Mouse (Mus musculus): Measurements from ENCODE around the gene Gpt2. TPM values are rescaled to one million over a fixed set of nuclear protein-coding genes. Genes with fewer than 3 reads are reported as not detected.
A peak's percentile ranks its signal among the peaks of the same experiment; 100 is the strongest.

The Gpt2 gene
- polyA plus RNA-seq, 1 experiment from 2014 or later: 46.2 TPM

DNA sequence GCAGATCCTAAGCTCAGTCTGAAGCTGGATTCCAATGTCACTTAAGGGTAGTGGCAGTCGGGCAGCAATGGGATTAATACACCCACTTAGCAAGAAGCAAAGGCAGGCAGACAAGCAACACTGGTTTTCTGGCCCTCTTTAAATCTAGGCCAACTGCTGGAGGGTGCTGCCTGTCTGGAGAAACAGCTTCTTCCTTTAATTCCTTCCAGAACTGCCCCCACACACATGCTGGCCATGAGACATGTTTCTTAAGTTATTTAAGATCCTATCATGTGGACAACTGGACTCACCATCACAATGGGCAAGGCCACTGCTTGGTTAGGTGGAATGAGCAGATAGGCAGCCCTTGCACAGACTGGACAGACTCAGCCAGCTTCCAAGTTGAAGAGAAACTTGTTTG lies 41.8 kb downstream of the Gpt2 start:
- no peaks in the 10 kb centered on the region for H3K9me3 ChIP-seq
- H3K4me1 ChIP-seq: no peaks in the 10 kb centered on the region
- no peak overlapping the region for H3K4me3 ChIP-seq
- no peak for ATAC-seq (ENCODE audit: low FRiP score, low read depth)
- no peaks in the 10 kb centered on the region for H3K27me3 ChIP-seq (replicated peaks)
- 91% methylated on average over 1 of the region's 1 CpGs for WGBS
- H3K27ac ChIP-seq: no peak overlapping the region
- no peak overlapping the region for H3K4me2 ChIP-seq (replicated peaks)
- no peak overlapping the region for H3K9ac ChIP-seq
- peaks cover 39% of the 10 kb centered on the region for H3K36me3 ChIP-seq

DNA sequence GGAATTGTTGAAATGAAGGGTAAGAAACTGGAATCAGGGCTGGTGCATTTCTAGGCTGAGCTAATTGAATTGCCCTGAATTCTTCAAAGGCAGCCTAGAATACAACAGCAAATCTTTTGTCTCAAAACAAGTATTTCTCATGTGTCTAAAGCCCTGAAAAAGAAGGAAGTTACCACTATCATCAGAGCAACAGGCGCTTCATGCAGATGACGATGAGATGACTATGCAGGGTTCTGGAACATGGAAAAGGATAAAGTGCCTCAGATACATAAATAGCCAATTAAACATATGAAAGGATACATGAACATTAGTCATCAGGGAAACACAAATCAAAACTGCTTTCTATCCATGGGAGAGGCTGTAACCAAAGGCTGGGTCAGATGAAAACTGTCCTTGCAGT lies 44.0 kb downstream of the Gpt2 start:
- 95% methylated on average over 2 of the region's 2 CpGs for WGBS
- H3K4me1 ChIP-seq: no peaks in the 10 kb centered on the region
- no peak overlapping the region for H3K9ac ChIP-seq
- H3K36me3 ChIP-seq: peaks cover 56% of the 10 kb centered on the region
- H3K27ac ChIP-seq: no peak overlapping the region
- no peaks in the 10 kb centered on the region for H3K27me3 ChIP-seq (replicated peaks)
- no peaks in the 10 kb centered on the region for H3K9me3 ChIP-seq
- ATAC-seq (ENCODE audit: low FRiP score, low read depth): no peak
- H3K4me3 ChIP-seq: no peak overlapping the region
- H3K4me2 ChIP-seq (replicated peaks): no peak overlapping the region

DNA sequence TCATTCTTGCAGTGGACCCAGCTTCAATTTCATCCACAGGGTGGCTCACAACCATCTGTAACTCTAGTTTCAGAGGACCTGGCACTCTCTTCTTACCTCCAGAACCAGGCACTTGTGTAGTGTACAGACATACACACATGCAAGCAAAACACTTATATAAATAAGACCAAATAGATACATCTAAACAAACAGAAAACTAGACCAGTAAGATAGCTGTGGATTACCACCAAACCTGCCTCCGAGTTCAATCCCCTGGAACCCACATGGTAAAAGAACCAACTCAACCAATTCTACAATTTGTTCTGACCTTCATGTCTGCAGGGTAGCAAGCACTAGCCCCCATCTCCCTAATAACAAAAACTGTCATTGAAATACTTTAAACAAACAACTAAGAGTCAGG lies 59.6 kb downstream of the Gpt2 start:
- H3K9ac ChIP-seq: no peak overlapping the region
- H3K27ac ChIP-seq: no peak overlapping the region
- H3K36me3 ChIP-seq: peaks cover 37% of the 10 kb centered on the region
- no peak overlapping the region for H3K4me2 ChIP-seq (replicated peaks)
- no peak for ATAC-seq (ENCODE audit: low FRiP score, low read depth)
- no peaks in the 10 kb centered on the region for H3K27me3 ChIP-seq (replicated peaks)
- no peaks in the 10 kb centered on the region for H3K4me1 ChIP-seq
- no peaks in the 10 kb centered on the region for H3K9me3 ChIP-seq
- H3K4me3 ChIP-seq: no peak overlapping the region
- 98% methylated on average over 1 of the region's 1 CpGs for WGBS

DNA sequence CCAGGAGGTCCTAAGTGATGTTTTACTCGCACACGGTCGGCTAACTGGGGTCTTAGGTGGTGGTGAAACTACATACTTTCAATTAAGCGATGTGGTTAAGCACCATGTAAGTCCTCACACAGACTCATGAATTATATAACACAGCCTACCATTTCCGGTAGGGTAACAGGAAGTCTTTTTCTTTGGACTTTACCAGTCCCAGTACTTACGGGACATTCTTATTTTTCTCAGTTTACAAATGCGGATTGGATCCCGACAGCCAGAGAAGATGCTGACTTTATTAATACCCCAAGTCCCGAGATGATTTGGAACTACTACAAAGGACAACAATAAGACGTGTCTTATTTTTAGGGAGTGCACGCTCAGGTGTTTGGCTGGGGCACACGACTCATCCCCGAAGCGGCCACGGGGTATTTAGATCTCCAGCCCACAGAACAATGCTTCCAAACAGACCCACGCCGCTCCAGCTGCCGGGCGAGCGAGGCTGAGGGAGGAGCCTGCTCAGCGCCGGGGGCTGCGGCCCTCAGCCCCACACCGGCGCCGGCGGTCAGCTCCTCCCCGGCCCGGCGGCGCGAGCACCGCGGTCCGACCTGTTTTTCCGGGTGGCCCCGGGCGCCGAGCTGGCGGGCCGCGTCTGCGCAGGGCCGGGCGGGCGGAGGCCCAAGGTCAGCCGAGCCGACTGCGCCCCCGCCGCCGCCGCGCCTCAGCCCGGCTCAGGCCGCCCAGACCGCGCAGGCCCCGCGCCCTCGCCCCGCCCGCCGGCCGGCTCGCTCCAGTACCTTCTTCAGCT lies 62.2 kb downstream of the Gpt2 start:
- under 1% methylated on average over 66 of the region's 66 CpGs for WGBS
- Histone ChIP-seq H3K4me3 (peak overlapping the region; percentile 99), H3K27me3 (replicated peaks) (no peaks in the 10 kb centered on the region), H3K27ac (peak overlapping the region; percentile 86), H3K9ac (peak overlapping the region; percentile 96), H3K4me1 (no peaks in the 10 kb centered on the region), H3K4me2 (replicated peaks) (peak overlapping the region; percentile 76), H3K9me3 (no peaks in the 10 kb centered on the region), H3K36me3 (peaks cover 13% of the 10 kb centered on the region)
- ATAC-seq (ENCODE audit: low FRiP score, low read depth): peak; percentile 85

DNA sequence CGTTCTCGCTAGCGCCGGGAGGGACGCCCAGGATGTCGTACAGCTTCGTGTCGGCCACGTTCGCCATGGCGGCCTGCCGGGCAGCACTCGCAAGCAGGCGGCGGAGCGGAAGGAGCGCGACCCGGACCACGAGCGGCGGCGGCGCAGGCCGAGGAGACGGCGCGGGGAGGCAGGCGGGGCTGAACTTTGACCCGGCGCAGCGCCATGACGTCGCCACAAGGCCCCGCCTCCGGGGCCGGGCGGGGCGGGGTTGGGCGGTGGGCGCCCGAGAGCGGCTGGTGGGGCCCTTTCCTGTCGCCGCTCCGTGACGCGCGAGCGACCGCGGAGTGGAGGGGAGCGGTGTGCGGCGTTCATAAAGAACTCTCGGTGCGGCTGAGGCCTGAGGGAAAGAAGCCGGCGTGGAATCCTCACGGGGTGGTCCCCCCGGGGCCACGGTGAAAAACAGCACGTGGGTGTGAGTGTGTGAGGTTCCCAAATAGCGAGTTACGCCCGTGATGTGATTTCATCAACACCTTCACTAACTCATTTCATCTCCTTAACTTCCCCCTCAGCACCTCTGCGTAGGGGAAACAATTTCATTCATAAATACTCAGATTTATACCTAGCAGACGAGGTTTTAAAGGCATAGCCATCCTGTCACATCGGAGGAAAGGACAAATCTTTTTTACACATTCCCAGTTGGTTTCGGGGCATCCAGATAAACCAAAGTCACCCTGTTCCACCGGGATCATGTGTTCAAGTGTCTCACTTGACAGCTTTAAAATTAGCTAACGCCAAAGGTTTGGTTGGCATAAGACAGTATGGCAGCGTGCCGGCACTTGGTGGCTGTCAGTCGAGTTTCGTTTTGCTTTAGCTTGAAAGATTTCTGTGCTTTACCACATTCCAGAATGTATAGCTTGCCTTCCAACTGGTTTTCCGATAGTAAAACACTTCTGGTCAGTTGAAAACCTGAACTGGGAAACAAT lies 63.1 kb downstream of the Gpt2 start, which contains the start of gene Dnaja2:
Gene Dnaja2, minus strand, starts transcription at position 164 of the 965 bp plus-strand sequence.
- WGBS: 1% methylated on average over 77 of the region's 77 CpGs
- Histone ChIP-seq H3K4me2 (replicated peaks) (peak within 1 kb of the TSS; percentile 76), H3K27me3 (replicated peaks) (no peaks in the 10 kb centered on the region), H3K27ac (peak within 1 kb of the TSS; percentile 86), H3K9me3 (no peaks in the 10 kb centered on the region), H3K9ac (peak within 1 kb of the TSS; percentile 96), H3K4me1 (no peaks in the 10 kb centered on the region), H3K4me3 (peak within 1 kb of the TSS; percentile 99), H3K36me3 (peaks cover 13% of the 10 kb centered on the region)
- peak; percentile 94 for ATAC-seq (ENCODE audit: low FRiP score, low read depth)

DNA sequence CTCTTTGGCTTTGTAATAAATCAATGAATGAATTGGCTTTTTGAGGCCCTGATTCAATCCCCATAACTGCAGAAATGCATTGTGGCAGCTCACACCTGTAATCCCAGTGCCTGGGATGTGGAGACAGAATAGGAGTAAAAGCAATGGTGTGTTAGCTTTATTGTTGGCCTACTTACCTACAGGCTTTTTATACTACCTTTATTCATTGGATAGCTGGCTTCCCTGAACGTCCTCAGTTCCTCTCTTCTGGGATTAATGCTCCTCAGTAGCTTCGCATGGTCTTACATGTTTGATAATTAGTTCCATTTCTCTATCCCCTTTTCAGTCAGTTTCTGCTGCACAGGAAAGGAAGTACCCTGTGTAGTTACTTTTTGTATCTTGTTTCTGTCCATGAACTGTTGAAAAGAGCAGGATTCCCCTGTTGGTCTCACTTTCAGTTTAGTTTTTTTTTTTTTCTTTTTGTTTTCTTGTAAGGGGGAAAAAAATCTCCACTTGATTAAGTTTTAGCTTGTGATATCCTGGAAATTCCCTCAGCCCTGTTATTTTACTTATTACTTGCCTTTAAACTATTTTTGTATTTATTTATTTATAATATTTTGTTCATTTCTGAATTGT lies 64.7 kb downstream of the Gpt2 start:
- Histone ChIP-seq H3K27me3 (replicated peaks) (no peaks in the 10 kb centered on the region), H3K27ac (no peak overlapping the region), H3K4me3 (no peak overlapping the region), H3K4me1 (no peaks in the 10 kb centered on the region), H3K9ac (no peak overlapping the region), H3K4me2 (replicated peaks) (no peak overlapping the region), H3K9me3 (no peaks in the 10 kb centered on the region), H3K36me3 (peaks cover 6% of the 10 kb centered on the region; the same call in 1 of the 2 replicates)
- WGBS: 76% methylated on average over 2 of the region's 2 CpGs
- no peak for ATAC-seq (ENCODE audit: low FRiP score, low read depth)

DNA sequence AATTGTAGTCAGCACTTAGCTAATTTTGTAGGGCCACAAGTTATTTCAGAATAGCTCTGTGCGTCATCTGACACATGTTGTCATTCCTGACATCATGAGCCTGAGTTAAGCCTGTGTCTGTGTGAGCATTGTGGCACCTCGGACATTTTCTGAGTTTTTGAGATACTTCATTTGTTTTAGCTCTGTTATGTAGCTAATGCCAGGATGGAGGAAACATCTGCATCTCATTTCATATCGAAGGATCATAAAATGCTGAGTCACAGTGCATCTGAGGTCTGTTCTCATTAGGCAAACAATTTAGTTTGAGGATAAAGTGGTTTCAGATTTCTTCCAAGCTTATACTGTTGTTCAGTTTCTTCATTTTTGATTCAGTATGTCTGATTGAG lies 65.2 kb downstream of the Gpt2 start:
- H3K9me3 ChIP-seq: no peaks in the 10 kb centered on the region
- WGBS: 86% methylated on average over 3 of the region's 3 CpGs
- H3K4me3 ChIP-seq: no peak overlapping the region
- H3K27ac ChIP-seq: no peak overlapping the region
- H3K27me3 ChIP-seq (replicated peaks): no peaks in the 10 kb centered on the region
- no peak overlapping the region for H3K9ac ChIP-seq
- no peak overlapping the region for H3K4me2 ChIP-seq (replicated peaks)
- H3K4me1 ChIP-seq: no peaks in the 10 kb centered on the region
- peaks cover 6% of the 10 kb centered on the region; the same call in 1 of the 2 replicates for H3K36me3 ChIP-seq
- no peak for ATAC-seq (ENCODE audit: low FRiP score, low read depth)

DNA sequence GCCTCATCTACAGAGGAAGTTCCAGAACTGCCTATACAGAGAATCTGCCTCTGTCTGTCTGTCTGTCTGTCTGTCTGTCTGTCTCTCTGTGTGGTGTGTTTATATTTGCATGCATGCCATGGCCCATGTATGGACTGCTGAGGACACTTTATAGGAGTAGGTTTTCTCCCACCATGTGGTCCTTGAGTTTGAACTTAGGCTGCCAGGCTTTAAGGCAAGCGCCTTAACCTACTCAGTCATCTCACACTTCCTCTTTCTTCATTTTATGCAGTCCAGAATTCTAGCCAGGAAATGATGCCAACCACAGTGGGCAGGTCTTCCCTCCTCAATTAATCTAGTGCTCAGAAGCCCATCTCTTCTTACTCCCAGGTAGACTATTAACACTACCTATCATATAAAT lies 66.8 kb downstream of the Gpt2 start:
- H3K9me3 ChIP-seq: no peaks in the 10 kb centered on the region
- no peak overlapping the region for H3K27ac ChIP-seq
- 97% methylated on average over 1 of the region's 1 CpGs for WGBS
- no peak overlapping the region for H3K4me2 ChIP-seq (replicated peaks)
- H3K4me3 ChIP-seq: no peak overlapping the region
- H3K4me1 ChIP-seq: no peaks in the 10 kb centered on the region
- H3K36me3 ChIP-seq: no peaks in the 10 kb centered on the region
- no peak for ATAC-seq (ENCODE audit: low FRiP score, low read depth)
- no peak overlapping the region for H3K9ac ChIP-seq
- H3K27me3 ChIP-seq (replicated peaks): no peaks in the 10 kb centered on the region

DNA sequence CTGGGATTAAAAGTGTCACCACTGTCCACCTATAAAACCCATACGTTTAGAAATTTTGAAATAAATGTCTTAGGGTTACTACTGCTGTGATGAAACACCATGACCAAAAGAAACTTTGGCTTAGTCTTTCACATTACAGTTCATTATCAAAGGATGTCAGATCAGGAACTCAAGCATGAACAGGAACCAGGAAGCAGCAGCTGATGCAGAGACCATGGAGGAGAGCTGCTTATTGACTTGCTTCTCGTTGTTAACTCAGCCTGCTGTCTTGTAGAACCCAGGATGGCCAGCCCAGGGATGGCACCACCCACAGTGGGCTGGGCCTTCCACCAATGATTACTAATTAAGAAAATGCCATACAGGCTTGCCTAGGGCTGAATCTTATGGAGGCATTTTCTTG lies 67.6 kb downstream of the Gpt2 start:
- Histone ChIP-seq H3K4me2 (replicated peaks) (no peak overlapping the region), H3K27me3 (replicated peaks) (no peaks in the 10 kb centered on the region), H3K4me1 (no peaks in the 10 kb centered on the region), H3K9me3 (no peaks in the 10 kb centered on the region), H3K4me3 (no peak overlapping the region), H3K36me3 (no peaks in the 10 kb centered on the region), H3K9ac (no peak overlapping the region), H3K27ac (no peak overlapping the region)
- ATAC-seq (ENCODE audit: low FRiP score, low read depth): no peak
- WGBS: 68% methylated on average over 2 of the region's 2 CpGs

DNA sequence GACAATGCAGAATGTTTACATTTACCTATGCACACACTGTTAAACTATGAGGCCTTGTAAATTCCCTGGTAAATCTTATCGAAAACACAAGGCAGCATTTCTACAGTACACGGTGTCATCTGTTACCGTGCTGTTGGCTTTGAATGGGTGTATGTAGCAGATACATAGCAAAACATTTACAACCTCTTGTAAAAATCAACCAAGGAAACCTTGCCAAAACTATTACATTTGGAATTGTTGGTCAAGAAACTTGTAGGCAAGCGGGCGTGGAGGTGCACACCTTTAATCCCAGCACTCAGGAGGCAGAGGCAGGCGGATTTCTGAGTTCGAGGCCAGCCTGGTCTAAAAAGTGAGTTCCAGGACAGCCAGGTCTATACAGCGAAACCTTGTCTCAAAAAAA lies 71.0 kb downstream of the Gpt2 start:
- Histone ChIP-seq H3K4me2 (replicated peaks) (no peak overlapping the region), H3K9ac (no peak overlapping the region), H3K4me1 (no peaks in the 10 kb centered on the region), H3K27ac (no peak overlapping the region), H3K9me3 (no peaks in the 10 kb centered on the region), H3K36me3 (no peaks in the 10 kb centered on the region), H3K27me3 (replicated peaks) (no peaks in the 10 kb centered on the region), H3K4me3 (no peak overlapping the region)
- WGBS: 92% methylated on average over 8 of the region's 8 CpGs
- no peak for ATAC-seq (ENCODE audit: low FRiP score, low read depth)

DNA sequence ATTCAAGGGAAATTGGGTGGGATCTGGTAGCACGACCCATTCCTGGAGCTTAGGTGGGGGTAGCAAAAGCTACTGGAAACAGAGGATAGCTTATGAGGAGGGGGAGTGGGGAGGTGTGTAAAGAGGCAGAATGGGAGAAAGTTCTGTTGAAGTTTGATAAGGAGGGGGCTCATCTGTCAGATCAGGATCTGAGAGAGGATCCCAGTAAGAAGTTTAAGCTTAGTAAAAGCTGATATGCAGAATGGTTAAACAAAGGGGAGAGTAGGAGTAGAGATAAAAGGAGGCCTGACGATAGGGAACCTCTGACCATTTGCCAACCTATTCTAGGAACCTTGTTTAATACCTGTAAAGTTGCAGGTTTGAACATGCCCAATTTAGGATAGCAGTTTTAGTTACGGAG lies 72.8 kb downstream of the Gpt2 start:
- no peaks in the 10 kb centered on the region for H3K9me3 ChIP-seq
- WGBS: 84% methylated on average over 3 of the region's 3 CpGs
- H3K4me3 ChIP-seq: no peak overlapping the region
- H3K4me1 ChIP-seq: no peaks in the 10 kb centered on the region
- ATAC-seq (ENCODE audit: low FRiP score, low read depth): no peak
- H3K9ac ChIP-seq: no peak overlapping the region
- no peaks in the 10 kb centered on the region for H3K27me3 ChIP-seq (replicated peaks)
- no peak overlapping the region for H3K4me2 ChIP-seq (replicated peaks)
- no peak overlapping the region for H3K27ac ChIP-seq
- H3K36me3 ChIP-seq: no peaks in the 10 kb centered on the region

DNA sequence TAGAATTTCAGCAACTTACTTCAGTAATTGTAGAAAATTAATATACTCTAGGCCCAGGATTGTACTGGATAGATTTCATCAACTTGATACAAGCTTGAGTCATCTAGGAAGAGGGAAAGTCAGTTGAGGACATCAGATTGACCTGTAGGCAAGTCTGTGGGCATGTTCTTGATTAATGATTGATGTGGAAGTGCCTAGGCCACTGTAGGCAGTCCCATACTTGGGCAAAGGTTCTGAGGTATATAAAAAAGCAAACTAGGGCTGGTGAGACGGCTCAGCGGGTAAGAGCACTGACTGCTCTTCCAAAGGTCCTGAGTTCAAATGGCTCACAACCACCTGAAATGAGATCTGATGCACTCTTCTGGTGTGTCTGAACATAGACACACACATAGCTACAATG lies 75.4 kb downstream of the Gpt2 start:
- Histone ChIP-seq H3K36me3 (no peaks in the 10 kb centered on the region), H3K27ac (no peak overlapping the region), H3K4me1 (no peaks in the 10 kb centered on the region), H3K9me3 (no peaks in the 10 kb centered on the region), H3K4me2 (replicated peaks) (no peak overlapping the region), H3K9ac (no peak overlapping the region), H3K27me3 (replicated peaks) (no peaks in the 10 kb centered on the region), H3K4me3 (no peak overlapping the region)
- ATAC-seq (ENCODE audit: low FRiP score, low read depth): no peak
- 93% methylated on average over 2 of the region's 2 CpGs for WGBS
